Mouse (Mus musculus) T-helper 17 cell (primary cell): ENCODE measurements around the gene Rptor.

ENCODE experiments used
- in situ Hi-C, 2 experiments: fragments of 300-600 bp; cut with MboI, MseI; formaldehyde crosslinking; loops; 1 replicate in 1 of 2; 2 replicates in 1 of 2; pipeline ENCODE4 v1.15.1; 2025; ENCODE audit warnings: high pct_unique_total_duplicates in 2 of 2

The Rptor gene

DNA sequence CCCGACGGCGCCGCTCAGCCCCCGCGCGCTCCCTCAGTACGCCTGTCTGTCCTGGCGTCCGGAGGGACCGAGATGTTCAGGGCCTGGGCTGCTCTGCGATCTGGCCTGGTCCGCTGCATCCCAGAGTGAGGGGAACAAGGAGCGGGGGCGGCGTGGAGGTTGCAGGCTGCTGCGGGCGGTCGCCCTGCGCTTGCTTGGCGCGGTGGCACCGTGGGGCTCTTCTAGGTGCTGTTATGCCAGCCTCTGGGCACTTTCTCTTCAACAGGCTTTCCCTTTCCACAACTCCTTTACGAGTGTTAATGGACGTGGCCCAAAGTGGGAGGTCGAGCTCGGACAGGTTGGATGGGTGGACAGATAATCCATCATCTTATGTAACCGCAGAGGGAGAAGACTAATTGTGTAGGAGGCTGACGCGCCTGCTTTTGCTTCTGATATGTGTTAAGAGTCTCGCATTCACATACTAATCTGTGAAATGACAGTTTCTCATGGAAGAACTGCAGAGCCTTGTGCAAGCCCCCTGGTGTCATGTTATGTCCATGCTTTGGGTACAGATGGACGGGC, 340.8 kb downstream of the Rptor start:
- in situ Hi-C loops: no loop called here

GRCm38 (mm10) chr11:119945343-119945742, 342.6 kb downstream of the Rptor start:
- in situ Hi-C loops: loop anchor here (5.0 kb wide), 1 partner anchor 47 kb away; no protein-coding TSS in a partner anchor

DNA sequence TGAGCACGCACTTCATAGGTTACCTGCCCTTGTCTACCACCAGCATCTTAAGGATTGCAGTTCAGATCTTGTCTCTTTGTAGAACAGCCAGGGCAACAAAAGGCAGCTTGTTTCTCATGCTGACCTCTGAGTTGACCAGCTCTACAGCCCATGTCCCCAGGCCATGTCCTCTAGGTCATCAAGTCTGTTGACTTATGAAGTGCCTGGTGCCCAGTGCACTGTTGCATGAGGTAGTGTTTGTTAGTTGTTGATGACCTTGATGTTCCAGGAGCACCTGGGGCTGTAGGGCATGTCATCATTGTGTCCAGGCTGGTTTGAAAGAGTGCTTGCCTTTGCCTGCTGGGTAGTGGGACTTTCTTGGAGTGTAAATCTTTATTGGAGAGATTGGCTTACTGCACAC, 344.7 kb downstream of the Rptor start:
- in situ Hi-C loops: loop anchor here (5.0 kb wide), 1 partner anchor 45 kb away; no protein-coding TSS in a partner anchor

DNA sequence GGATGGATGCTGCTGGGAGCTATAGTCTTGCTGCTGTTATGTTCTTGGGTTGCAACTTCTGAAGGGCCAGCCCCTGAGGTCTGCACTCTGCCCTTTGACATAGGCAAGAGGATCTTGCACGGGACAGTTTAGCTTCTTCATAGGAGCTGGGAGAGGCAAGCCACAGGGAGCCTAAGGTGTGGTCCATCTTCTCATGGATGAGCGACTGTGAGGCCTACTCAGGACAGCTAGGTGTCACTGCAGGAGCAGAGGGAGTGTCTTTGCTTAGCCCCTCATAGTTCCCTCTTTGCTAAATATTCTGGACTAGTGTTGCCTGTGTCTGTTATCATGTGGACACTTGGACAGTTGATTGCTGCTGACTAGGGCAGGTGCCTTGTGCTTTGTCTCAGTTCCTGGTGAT, 345.2 kb downstream of the Rptor start:
- in situ Hi-C loops: loop anchor here (5.0 kb wide), 1 partner anchor 44 kb away; no protein-coding TSS in a partner anchor

DNA sequence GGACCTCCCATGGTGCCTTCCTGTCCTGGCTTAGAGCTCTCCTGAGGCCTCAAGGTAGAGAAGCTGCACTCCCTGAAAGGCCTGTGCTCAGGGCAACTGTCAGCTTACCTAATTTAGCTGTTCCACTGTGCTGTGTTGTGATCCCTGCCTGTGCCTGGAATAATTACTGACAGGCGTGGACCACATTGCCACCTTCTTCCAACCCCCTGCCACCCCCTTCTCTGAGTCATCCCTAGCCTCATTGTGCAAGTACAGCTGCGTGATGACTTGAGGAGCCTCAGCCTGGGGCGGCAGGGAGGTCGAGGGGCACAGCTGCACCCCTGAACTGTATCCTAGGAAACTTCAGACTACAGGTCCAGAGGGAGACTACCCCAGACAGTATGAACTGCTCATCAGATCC, 345.6 kb downstream of the Rptor start:
- in situ Hi-C loops: loop anchor here (5.0 kb wide), 1 partner anchor 44 kb away; no protein-coding TSS in a partner anchor

DNA sequence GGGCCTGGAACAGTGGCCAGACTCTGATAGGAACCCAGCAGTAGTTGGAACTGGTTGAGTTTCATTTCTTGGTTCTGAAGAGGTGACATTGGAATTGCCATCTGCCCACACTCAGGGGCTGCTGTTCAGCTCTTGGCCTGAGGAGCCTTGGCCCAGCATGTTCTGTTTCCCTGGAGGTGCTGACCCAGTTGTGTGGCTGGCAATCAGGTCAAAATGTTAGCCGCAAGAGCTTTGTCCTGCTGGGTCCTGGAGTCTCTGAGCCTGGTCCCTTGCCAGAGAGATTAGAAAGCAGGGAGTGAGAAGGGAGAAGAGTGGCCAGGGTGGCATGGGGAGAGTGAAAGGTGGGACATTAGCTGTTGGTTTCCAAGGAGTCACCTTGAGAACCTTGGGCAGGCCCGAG, 346.1 kb downstream of the Rptor start:
- in situ Hi-C loops: loop anchor here (5.0 kb wide), 1 partner anchor 43 kb away; no protein-coding TSS in a partner anchor
